Mouse (Mus musculus) hindbrain, embryonic 14.5 days (tissue): ENCODE results near the gene Znrd1as. TPM values are rescaled to one million over a fixed set of nuclear protein-coding genes. Genes with fewer than 3 reads are reported as not detected.

Experiments used
- ATAC-seq: fragments of 200-750 bp; cut with Nextera tagmentation; 2 replicates; pipeline ENCODE4 v1.8.0; 2017; ENCODE audit warnings: moderate number of reproducible peaks, mild to moderate bottlenecking, moderate TSS enrichment, moderate library complexity; ENCODE audit not compliant: low FRiP score
- DNase-seq: peaks from one replicate; pipeline ENCODE4 v3.0.0-alpha.2; 2015; ENCODE audit warnings: low spot score
- H3K27ac ChIP-seq: fragments of 300-500 bp; sonication (generic); 2 replicates; pipeline ENCODE4 v1.5.1; 2014; ENCODE audit warnings: mild to moderate bottlenecking, moderate library complexity
- H3K27me3 ChIP-seq: fragments of 300-500 bp; sonication (generic); 2 replicates; pipeline ENCODE4 v1.6.1; 2014; ENCODE audit warnings: mild to moderate bottlenecking, low read length, mixed read lengths; ENCODE audit not compliant: control insufficient read depth, insufficient read depth
- H3K36me3 ChIP-seq: fragments of 300-500 bp; sonication (generic); replicated peaks from 2 replicates; pipeline ENCODE4 v1.6.1; 2014; ENCODE audit not compliant: control insufficient read depth, insufficient read depth
- H3K4me1 ChIP-seq: fragments of 300-500 bp; sonication (generic); replicated peaks from 2 replicates; pipeline ENCODE4 v1.6.1; 2014; ENCODE audit warnings: antibody characterized with exemption, low read length, mixed read lengths; ENCODE audit not compliant: control insufficient read depth, insufficient read depth
- H3K4me2 ChIP-seq: fragments of 300-500 bp; sonication (generic); replicated peaks from 2 replicates; pipeline ENCODE4 v1.6.1; 2014; ENCODE audit warnings: mild to moderate bottlenecking, moderate library complexity
- H3K4me3 ChIP-seq: fragments of 300-500 bp; sonication (generic); replicated peaks from 2 replicates; pipeline ENCODE4 v1.5.1; 2014; ENCODE audit warnings: mild to moderate bottlenecking, low read length
- H3K9ac ChIP-seq: fragments of 300-500 bp; sonication (generic); 2 replicates; pipeline ENCODE4 v1.6.1; 2014
- H3K9me3 ChIP-seq: fragments of 300-500 bp; sonication (generic); 2 replicates; pipeline ENCODE4 v1.6.1; 2016; ENCODE audit warnings: low read length; ENCODE audit not compliant: control insufficient read depth
- WGBS: fragments of 180-500 bp; shearing (Covaris S2); extraction: QIAGEN DNeasy Blood & Tissue Kit; methylation state at CpG from one replicate; pipeline ENCODE4 v1.1.7; 2014; 5-methylcytosine and 5-hydroxymethylcytosine counted together
- polyA plus RNA-seq: library from polyadenylated mRNA; unstranded; fragments of >200 nt; fragmentation: Nextera tagmentation; extraction: Ambion mirVana; gene quantifications from 2 replicates; pipeline ENCODE4 v1.2.1, GENCODE M21; 2014

Gene Znrd1as
- polyA plus RNA-seq, 1 experiment from 2014 or later = 5.1 TPM

DNA sequence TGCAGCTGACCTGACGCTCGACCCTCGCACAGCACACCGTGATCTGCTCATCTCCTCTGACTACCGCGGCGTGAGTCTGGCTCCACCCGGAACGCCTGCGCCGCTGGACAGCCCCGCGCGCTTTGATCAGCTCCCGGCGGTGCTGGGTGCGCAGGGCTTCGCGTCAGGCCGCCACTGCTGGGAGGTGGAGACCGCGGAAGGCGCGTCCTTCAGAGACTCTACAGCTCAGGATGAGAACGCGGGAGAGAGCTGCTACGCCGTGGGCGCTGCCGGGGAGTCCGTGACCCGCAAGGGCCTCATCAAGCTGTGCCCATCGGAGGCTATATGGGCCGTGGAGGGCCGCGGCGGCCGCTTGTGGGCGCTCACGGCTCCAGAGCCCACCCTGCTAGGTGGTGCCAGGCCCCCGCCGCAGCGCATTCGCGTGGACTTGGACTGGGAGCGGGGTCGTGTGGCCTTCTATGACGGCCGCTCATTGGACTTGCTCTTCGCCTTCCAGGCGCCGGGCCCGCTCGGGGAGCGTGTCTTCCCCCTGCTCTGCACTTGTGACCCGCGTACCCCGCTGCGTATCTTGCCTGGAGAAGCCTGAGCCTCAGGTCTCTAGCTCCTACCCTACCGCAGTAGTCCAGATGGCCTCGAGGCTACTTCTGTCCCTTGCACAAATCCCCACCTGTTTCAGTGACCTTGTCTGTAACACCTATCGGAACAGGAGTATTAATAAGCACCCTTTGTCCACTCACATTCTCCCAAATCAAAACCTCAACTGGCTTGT lies 11.2 kb upstream of the Znrd1as start:
- peak overlapping the region; percentile 47 for H3K4me3 ChIP-seq
- H3K4me2 ChIP-seq = peak overlapping the region; percentile 93
- peak overlapping the region; percentile 70 for H3K27ac ChIP-seq
- H3K36me3 ChIP-seq = peaks cover 13% of the 10 kb centered on the region
- under 1% methylated on average over 60 of the region's 62 CpGs for WGBS
- peaks cover 27% of the 10 kb centered on the region for H3K4me1 ChIP-seq
- DNase-seq (peak; percentile 59), ATAC-seq (peak; percentile 57)
- peaks cover 31% of the 10 kb centered on the region for H3K27me3 ChIP-seq
- no peaks in the 10 kb centered on the region for H3K9me3 ChIP-seq
- peak overlapping the region; percentile 83 for H3K9ac ChIP-seq

DNA sequence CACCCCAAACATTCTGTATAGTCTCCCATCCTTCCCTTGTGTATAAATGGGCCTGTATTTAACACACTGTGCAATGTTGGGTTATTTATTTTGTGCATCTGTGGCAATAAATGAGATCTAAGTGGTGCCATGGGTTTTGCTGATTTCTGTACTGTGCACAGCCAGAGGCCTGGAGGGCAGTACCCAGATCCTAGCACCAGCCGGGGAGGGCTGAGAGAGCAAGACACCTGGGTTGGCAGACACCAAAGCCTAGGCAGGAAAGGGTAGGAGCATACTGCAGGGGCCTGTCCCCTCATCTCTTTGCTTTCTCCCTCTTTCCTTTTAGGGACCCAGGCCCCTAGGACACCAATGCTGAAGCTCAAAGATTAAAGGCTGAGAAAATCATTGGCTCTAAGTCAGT lies 10.1 kb upstream of the Znrd1as start:
- no peak overlapping the region for H3K9ac ChIP-seq
- peaks cover 17% of the 10 kb centered on the region for H3K4me1 ChIP-seq
- DNase-seq (no peak), ATAC-seq (no peak)
- peaks cover 21% of the 10 kb centered on the region for H3K27me3 ChIP-seq
- peaks cover 13% of the 10 kb centered on the region for H3K36me3 ChIP-seq
- no peak overlapping the region for H3K4me3 ChIP-seq
- no peaks in the 10 kb centered on the region for H3K9me3 ChIP-seq
- H3K4me2 ChIP-seq = no peak overlapping the region
- no peak overlapping the region for H3K27ac ChIP-seq
- 95% methylated on average over 1 of the region's 1 CpGs for WGBS

DNA sequence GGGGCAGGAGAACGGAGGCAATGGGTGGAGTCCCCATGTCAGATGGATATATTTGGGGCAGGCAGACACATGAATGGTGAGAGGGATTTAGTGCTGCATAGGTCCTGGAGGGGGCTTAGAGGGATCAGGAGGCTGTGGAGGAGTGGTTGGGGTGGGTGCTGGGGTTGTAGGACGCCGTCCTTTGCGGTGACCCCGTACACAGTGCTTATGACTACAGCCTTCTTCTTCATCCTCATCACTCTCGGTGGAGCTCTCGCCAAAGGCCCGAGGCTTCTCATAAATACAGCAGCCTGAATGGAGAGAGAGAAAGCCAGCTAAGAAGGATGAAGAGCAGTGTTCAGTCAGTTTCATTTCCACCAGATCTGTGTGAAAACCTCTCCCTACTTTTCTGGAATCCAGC lies 9.1 kb upstream of the Znrd1as start:
- no peak for DNase-seq
- peaks cover 12% of the 10 kb centered on the region for H3K27me3 ChIP-seq
- no peak overlapping the region for H3K9ac ChIP-seq
- peaks cover 17% of the 10 kb centered on the region for H3K4me1 ChIP-seq
- no peak for ATAC-seq
- 93% methylated on average over 8 of the region's 8 CpGs for WGBS
- H3K36me3 ChIP-seq = peaks cover 22% of the 10 kb centered on the region
- H3K4me3 ChIP-seq = no peak overlapping the region
- H3K4me2 ChIP-seq = no peak overlapping the region
- H3K9me3 ChIP-seq = no peaks in the 10 kb centered on the region
- no peak overlapping the region for H3K27ac ChIP-seq

DNA sequence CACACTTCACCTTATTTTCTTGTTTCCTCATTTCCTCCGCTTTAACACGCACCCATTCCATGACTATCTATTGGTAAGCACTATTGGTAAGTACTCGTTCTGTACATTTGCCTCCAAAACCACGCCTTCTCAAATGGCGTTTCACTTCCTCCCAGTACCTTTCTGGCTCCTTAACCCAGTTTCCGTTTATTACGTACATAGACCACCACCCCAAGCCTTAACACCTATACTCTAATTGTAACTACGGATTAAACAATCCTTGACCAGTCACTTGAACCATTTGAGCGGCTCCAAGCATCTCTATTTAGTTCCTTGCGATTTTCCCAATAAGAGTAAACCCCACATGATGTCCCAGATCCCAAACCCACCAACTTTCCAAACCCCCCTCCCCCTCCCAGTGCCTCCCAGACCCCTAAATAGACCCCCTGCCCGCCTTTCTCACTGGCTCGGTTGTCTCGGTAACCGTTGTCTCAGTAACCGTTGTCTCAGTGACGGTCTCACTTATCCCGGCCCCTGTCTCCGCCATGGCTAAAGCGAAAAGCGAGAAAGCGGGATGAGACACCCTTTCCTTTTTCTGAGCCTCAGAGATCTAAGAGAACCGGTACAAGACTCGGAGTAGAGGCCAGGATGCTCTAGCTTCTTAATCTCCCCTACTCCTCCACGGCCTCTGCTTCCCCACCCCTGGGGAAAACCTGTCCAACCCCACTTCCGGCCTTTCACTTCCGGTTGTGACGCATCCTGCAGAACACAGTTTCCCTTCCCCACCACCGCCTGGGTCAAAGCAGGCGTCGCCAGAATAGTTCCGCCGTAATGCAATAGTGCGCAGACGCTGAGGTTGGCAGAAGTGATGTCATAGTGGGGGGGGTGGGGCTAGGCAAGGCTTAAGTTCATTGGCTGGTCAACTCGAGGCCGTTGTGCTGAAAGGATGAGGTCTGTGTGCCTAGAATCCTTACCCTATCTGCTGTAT lies 7.1 kb upstream of the Znrd1as start, which contains the start of gene Ppp1r11:
Ppp1r11 (minus strand) TSS at position 761 of the 967 bp plus-strand sequence.
- Histone ChIP-seq H3K4me2 (peak within 1 kb of the TSS; percentile 78), H3K4me1 (peaks cover 12% of the 10 kb centered on the region), H3K27me3 (no peaks in the 10 kb centered on the region), H3K9ac (peak within 1 kb of the TSS; percentile 66), H3K9me3 (no peaks in the 10 kb centered on the region), H3K4me3 (peak within 1 kb of the TSS; percentile 46), H3K36me3 (peaks cover 33% of the 10 kb centered on the region), H3K27ac (peak within 1 kb of the TSS; percentile 79)
- ATAC-seq (peak; percentile 96), DNase-seq (peak; percentile 98)
- 2% methylated on average over 36 of the region's 36 CpGs for WGBS

DNA sequence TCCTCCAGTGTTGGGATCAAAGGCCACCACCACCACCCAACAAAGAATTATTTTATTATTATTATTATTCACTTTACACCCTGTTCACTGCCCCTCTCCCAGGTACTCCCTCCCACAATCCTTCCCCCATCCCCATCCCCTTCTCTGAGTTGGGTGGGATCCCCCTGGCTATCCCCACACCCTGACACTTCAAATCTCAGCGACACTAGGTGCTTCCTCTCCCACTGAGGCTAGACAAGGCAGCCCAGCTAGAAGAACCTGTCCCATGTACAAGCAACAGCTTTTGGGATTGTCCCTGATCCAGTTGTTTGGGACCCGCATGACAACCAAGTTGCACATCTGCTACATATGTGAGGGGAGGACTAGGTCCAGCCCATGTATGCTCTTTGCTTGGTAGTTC lies 5.8 kb upstream of the Znrd1as start:
- ATAC-seq = no peak
- Histone ChIP-seq H3K27me3 (no peaks in the 10 kb centered on the region), H3K36me3 (peaks cover 40% of the 10 kb centered on the region)

DNA sequence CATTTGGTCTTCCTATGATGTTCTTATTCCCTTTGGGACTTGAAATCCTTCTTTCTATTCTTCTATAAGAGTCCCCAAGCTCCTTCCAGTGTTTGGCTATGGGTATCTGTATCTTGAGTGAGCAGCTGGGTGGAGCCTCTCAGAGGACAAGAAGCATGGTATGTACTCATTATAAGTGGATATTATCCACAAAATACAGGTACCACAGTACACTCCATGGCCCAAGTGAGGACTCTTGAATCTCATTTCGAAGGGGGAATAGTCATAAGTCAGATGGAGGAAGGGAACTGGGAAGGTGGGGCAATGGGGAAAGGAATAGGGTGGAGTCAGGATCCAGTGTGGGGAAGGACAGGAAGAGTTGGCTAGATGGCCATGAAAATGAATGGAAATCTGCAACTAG lies 5.3 kb upstream of the Znrd1as start:
- H3K9me3 ChIP-seq = no peaks in the 10 kb centered on the region
- H3K9ac ChIP-seq = no peak overlapping the region
- ATAC-seq = no peak
- no peak overlapping the region for H3K4me2 ChIP-seq
- no peak for DNase-seq
- H3K27me3 ChIP-seq = no peaks in the 10 kb centered on the region
- peaks cover 16% of the 10 kb centered on the region for H3K4me1 ChIP-seq
- 85% methylated on average over 1 of the region's 1 CpGs for WGBS
- H3K27ac ChIP-seq = no peak overlapping the region
- H3K4me3 ChIP-seq = no peak overlapping the region
- H3K36me3 ChIP-seq = peaks cover 40% of the 10 kb centered on the region

More for the DNA sequence above, 5.8 kb upstream of the Znrd1as start:
- no peak overlapping the region for H3K27ac ChIP-seq
- no peak overlapping the region for H3K9ac ChIP-seq
- WGBS = 82% methylated on average over 2 of the region's 2 CpGs
- no peak for DNase-seq
- H3K9me3 ChIP-seq = no peaks in the 10 kb centered on the region
- peaks cover 15% of the 10 kb centered on the region for H3K4me1 ChIP-seq
- H3K4me2 ChIP-seq = no peak overlapping the region
- no peak overlapping the region for H3K4me3 ChIP-seq

DNA sequence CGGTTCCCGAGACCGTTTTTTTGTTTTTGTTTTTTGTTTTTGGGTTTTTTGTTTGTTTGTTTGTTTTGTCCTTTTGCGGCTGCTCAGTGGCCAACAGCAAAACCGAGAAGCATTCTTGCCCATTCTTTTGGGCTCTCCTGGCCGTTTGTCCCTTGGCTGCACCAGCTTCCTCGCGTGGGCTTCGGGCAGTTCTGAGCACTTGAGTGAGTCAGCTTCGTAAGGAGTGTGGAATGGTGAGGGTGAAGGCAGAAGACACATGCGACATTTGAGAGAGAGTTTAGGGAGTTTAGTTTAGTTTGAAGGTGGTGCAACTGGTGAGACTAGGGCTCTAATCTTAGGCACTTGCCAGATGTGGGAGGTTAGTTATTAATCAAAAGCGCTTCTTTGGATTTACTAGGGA lies 492 bp downstream of the Znrd1as start:
- peaks cover 21% of the 10 kb centered on the region for H3K36me3 ChIP-seq
- DNase-seq = no peak
- H3K4me2 ChIP-seq = peak overlapping the region; percentile 85
- no peaks in the 10 kb centered on the region for H3K9me3 ChIP-seq
- no peak for ATAC-seq
- peaks cover 11% of the 10 kb centered on the region for H3K4me1 ChIP-seq
- H3K27ac ChIP-seq = peak overlapping the region; percentile 68
- peak overlapping the region; percentile 65 for H3K4me3 ChIP-seq
- WGBS = 10% methylated on average over 12 of the region's 12 CpGs
- H3K9ac ChIP-seq = peak overlapping the region; percentile 68
- no peaks in the 10 kb centered on the region for H3K27me3 ChIP-seq

DNA sequence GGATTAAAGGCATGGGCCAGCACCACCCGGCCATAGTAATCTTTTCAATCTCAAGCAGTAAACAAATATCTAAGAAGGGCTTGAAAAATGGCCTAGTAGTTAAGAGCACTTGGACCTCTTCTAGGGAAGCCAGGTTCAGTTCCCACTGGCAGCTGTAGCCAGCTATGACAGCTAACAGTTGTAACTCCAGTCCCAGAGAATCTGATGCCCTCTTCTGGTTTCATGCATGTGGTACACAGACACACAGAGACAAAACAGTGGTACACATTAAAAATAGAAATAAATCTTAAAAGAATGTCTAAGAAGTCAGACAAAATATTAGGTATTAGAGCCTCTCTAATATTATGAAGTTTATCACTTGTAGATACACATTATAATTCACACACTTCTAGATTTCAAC lies 2.7 kb downstream of the Znrd1as start:
- WGBS = 75% methylated on average over 1 of the region's 1 CpGs
- no peaks in the 10 kb centered on the region for H3K9me3 ChIP-seq
- DNase-seq (no peak), ATAC-seq (no peak)
- no peaks in the 10 kb centered on the region for H3K27me3 ChIP-seq
- no peak overlapping the region for H3K9ac ChIP-seq
- H3K4me2 ChIP-seq = no peak overlapping the region
- peaks cover 11% of the 10 kb centered on the region for H3K4me1 ChIP-seq
- no peak overlapping the region for H3K27ac ChIP-seq
- H3K4me3 ChIP-seq = no peak overlapping the region
- H3K36me3 ChIP-seq = 0 out of 2 replicates have a peak, but pooled peaks cover 8% of the 10 kb centered on the region

DNA sequence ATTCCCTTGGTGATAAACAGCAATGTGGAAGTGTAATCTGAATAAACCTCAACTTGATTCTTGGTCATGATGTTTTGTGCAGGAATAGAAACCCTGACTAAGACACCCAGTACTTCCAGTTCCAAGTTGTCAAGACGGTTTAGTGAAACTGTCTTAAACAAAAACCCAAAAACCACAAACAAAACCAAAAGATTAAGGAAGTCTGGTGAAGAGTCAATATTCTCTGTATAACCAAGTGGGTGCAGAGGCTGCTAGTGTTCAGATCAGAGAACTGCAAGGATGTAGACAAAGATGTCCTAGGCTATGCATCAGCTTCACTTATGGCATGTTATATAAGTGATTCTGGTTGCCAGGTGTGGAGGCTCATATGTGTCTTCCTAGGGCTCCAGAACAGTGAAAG lies 8.5 kb downstream of the Znrd1as start:
- Histone ChIP-seq H3K4me1 (no peaks in the 10 kb centered on the region), H3K9me3 (no peaks in the 10 kb centered on the region), H3K4me3 (no peak overlapping the region), H3K36me3 (no peaks in the 10 kb centered on the region), H3K27me3 (no peaks in the 10 kb centered on the region), H3K9ac (no peak overlapping the region), H3K4me2 (no peak overlapping the region), H3K27ac (no peak overlapping the region)
- no peak for DNase-seq
- no peak for ATAC-seq
- 94% methylated on average over 1 of the region's 1 CpGs for WGBS
